Mouse (Mus musculus) heart, adult 2 months (tissue): ENCODE results near the gene Tmem35b.

ENCODE experiments used
- CTCF ChIP-seq: fragments of 200-600 bp; IDR thresholded peaks from 2 replicates; pipeline ENCODE4 v1.8.1; 2022; ENCODE audit warnings: antibody characterized with exemption, mild to moderate bottlenecking, moderate library complexity
- EP300 ChIP-seq: fragments of 200-500 bp; IDR thresholded peaks from 2 replicates; pipeline ENCODE4 v1.6.1; 2011; ENCODE audit warnings: low read depth, low read length, control low read depth; ENCODE audit not compliant: insufficient read depth
- POLR2A ChIP-seq: fragments of 200-500 bp; IDR thresholded peaks from 2 replicates; pipeline ENCODE4 v1.6.1; 2011; ENCODE audit warnings: mild to moderate bottlenecking, low read depth, low read length, control low read depth; ENCODE audit not compliant: insufficient read depth

DNA sequence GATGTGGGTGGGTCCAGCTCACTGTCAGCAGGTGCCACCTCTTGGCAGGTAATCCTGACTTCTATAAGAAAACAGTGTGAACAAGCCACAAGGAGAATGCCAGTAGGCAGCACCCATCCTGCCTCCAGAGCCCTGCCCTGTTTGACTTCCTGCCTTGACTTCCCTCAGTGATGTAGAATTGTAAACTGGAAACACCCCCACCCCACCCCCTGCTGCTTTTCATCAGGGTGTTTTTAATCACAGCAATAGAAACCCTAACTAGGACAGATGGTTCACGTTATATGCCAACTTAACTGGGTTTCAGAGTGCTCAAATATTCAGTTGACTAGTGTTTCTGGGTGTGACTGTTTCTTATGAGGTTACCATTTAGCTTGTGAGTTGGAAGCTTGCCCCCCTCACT lies 29.9 kb downstream of the Tmem35b start:
- TF ChIP-seq CTCF (no peak), EP300 (no peak), POLR2A (no peak)
